Mouse (Mus musculus) adrenal gland, postnatal 36 days (tissue): ENCODE data around the gene Fntb. TPM values are rescaled to one million over a fixed set of nuclear protein-coding genes. Genes with fewer than 3 reads are reported as not detected.
A peak's percentile ranks its signal among the peaks of the same experiment; 100 is the strongest.

Experiments
- DNase-seq, 2 experiments: peaks; one replicate each; pipeline ENCODE4 v3.0.0; 2021; ENCODE audit warnings: mixed read lengths in 1 of 2
- long read RNA-seq, 2 experiments: library from polyadenylated mRNA; stranded (forward); transcript quantifications; one replicate each; pipeline ENCODE4 v2.0.0; 2021; ENCODE audit warnings: borderline sequencing depth in 2 of 2
- total RNA-seq, 2 experiments: library from RNA; stranded (reverse); gene quantifications; 2 replicates each; pipeline ENCODE4 v1.2.3; 2021

Fntb gene
- total RNA-seq: 10 to 100 TPM; 12.5 to 13.2 TPM
- long read RNA-seq, experiment 1, partial matches to known transcripts: 1 of 8 reads
- long read RNA-seq, experiment 1, other reads (novel, unspliced or antisense): 3 of 8 reads
- long read RNA-seq, experiment 2, partial matches to known transcripts: 1 of 4 reads
- long read RNA-seq, experiment 2, other reads (novel, unspliced or antisense): 0 of 4 reads

DNA sequence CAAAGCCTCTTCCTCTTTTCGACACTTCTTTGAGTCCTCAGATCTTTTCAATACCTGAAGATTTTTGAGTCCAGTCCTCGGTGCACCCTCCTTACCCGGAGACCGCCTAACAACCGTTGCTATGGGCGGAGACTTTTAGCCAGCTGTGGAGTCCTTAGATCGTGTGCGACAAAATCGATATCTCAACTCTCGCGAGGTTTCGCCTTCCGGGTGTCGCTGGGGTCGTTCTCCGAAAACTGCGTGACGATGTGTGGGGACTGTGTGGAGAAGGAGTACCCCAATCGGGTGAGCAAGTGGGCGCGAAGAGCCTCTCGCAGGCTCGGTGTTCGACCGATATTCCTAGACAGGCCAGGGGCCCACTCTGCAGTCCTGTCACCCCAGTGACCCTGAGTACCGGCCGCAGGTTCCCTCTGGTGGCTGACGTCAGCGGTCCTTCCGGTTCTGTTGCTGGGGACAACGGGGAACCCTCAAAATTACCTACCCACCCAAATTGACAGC, at the start of gene Fntb, which contains the start of gene Churc1:
Fntb (plus strand) TSS at position 236 of the 498 bp plus-strand sequence.
Churc1 (plus strand) TSS at position 185 of the 498 bp plus-strand sequence.
- DNase-seq: peak; percentile 92 to 94

GRCm38 (mm10) chr12:76718384-76718783, 47.0 kb upstream of the Fntb start:
- no peak for DNase-seq

DNA sequence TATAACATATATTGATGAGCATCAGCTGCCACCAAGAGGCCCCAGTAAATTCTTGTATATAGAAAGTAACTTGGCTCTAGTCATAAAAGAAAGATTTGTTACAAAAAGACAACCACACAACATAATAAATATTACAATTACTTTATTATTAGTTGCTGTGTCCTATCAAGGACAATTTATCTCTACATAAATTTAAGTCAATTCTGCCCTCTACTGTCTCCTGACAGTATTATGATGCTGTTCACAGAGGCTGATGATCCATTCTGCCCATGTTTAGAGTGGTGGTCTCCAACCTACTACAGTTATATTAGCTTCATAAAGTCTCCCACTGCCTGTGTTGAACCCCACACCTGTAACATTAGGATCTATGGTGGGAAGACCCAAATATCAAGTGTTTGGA, 44.8 kb upstream of the Fntb start:
- no peak for DNase-seq

DNA sequence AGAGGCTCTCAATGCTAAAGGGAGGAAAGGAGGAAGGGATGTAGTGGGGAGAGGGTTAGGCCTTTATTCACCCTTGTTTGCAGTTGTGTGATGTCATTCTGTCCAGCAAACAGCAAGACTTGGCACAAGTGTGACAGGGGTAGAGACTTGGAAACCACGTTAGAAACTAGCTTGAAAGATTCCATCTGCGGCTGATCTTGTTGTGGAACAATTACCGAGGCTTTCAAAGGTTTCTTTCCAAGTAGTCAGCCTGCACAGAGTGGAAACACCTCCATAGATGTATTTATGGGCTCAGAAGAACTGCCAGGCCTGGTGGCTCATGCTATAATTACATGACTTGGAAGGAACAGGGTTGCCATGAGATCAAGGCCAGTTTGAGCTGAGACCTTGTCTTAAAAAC, 43.4 kb upstream of the Fntb start:
- DNase-seq: peak; percentile 5 to 28

GRCm38 (mm10) chr12:76727955-76728354, 37.4 kb upstream of the Fntb start:
- DNase-seq: no peak

GRCm38 (mm10) chr12:76750866-76751459, 14.4 kb upstream of the Fntb start:
- DNase-seq: no peak

DNA sequence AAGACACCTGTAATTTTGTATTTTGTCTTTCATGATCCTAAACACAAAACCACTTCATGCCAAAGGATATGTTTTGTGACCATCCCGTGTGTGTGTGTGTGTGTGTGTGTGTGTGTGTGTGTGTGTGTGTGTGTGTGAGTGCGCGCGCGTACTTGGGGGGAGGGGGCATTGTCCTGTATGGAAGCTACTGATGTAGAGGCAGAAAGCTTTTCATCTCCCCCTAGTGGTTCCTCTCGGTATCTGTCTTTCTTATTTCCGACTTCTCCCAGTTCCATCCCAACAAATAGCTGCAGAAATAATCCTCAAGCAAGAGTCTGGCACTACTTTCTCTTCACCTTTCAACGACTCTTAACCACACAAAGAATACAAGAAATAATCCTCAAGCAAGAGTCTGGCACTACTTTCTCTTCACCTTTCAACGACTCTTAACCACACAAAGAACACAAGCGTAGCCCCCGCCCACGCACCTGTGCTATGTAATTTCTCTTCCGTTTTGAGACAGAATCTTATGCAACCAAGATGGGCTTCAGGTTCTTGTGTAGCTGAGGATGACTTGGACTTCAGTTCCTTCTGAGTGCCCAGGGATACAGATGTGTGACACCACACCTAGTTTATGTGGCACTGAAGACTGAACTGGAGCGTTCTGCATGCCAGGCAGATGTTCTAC, 12.6 kb upstream of the Fntb start:
- DNase-seq: peak in 1 of 2 experiments; percentile 49

GRCm38 (mm10) chr12:76765901-76766630, 677 bp downstream of the Fntb start:
- DNase-seq: peak in 1 of 2 experiments; percentile 8

DNA sequence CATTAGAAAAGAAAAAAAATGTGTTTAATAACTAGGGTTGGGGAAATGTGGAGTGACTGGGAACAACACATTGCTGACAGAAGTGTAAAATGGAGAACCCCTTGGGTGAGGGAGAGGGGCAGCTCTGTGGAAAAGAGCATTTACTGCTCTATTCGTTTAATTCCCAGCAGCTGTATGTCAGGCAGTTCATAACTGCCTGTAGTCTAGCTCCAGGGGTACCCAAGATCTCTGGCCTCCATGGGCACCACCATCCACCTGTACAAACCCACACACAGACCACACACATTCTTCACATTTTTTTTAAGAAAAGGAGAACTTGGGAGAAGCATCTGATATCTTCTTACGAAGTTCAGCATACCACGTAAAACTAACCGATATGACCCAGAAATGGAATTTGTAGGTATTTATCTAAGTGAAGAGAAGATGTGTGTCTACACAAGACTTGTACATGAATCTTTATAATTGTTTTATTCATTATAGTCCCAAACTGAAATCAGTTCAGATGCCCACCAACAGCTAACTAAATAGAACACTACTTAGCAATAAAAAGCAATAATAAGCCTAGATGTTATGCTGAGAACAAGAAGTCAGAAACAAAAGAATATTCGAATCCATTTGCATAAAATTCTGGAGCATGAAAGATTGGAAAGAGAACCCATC, 5.6 kb downstream of the Fntb start:
- no peak for DNase-seq

DNA sequence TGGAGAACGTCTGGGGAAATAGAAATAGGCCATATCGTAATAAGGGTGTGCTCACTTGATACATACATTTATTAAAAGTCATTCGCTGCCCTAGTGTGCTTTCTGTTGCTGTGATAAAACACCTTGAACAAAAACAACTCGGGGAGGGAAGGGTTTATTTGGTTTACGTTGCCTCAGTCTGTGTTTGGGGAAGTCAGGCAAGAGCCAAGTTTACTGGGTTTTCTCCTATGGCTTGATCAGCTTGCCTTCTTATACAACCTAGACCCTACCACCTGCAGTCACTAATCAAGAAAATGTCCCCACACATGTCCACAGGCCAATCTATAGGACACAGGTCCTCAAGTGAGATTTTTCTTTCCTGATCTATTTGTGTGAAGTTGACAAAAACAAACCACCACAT, 6.2 kb downstream of the Fntb start:
- DNase-seq: no peak

- DNase-seq: no peak
These were observed 9.3 kb downstream of the Fntb start for GRCm38 (mm10) chr12:76774652-76775051.

DNA sequence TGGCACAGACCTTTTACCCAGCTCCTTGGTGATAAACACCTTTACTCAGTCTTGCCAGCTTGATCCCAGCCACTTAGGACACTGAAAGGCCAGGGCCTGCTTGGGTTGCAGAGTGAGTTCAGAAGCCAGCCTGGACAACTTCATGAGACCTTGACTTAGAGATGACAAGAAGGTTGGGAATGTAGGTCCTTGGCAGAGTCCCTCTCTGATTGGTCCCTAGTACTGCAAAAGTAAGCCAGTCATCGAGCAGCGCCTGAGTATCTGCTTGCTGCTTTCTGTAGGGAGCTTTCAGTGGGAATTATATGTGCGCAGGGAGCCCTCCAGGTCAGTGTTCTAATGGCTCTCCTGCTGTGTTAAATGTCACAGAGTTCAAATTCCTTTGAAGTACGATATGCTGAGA, 9.7 kb downstream of the Fntb start:
- peak; percentile 28 for DNase-seq

DNA sequence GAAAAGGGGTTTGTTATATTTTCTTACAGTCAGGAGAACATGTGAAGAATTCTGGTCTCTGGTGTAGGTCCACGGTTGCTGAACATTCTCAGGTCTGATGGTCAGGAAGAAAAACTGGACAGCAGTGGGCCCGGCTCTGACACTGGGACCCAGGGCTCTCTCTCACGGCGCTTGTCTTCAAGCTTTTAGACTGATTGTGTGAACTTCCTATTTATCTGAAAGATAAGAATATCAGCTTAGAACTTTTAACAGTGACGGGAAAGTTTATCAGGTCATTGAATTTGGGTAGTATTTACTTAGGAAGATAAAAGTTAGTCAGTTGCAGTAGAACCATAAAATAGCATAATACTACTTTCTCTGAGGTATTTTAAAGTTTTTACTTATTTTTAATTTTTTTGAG, 11.5 kb downstream of the Fntb start:
- no peak for DNase-seq

DNA sequence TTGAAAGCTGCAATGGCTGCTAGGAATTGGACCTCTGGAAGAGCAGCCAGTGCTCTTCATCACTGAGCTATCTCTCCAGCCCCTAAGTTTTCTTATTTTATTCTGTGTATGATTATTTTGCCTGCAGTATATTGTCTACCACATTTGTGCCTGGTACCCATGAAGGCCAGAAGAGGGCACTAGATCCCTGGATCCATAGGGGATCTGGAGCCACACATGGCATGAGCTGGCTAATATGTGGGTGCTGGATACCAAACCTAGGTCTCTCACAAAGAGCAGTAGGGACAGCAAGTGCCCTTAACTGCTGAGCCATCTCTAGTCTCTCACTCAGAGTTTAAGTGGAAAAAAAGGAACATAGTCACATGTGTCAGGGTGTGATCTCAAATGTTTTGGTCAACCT, 12.5 kb downstream of the Fntb start:
- DNase-seq: no peak

- no peak for DNase-seq
These were observed 13.1 kb downstream of the Fntb start for GRCm38 (mm10) chr12:76778305-76779083.

GRCm38 (mm10) chr12:76779951-76780350, 14.6 kb downstream of the Fntb start:
- DNase-seq: no peak

GRCm38 (mm10) chr12:76780639-76781468, 15.5 kb downstream of the Fntb start:
- no peak for DNase-seq

- peak; percentile 42 to 51 for DNase-seq
These were observed 18.7 kb downstream of the Fntb start for GRCm38 (mm10) chr12:76784056-76784619.

GRCm38 (mm10) chr12:76790446-76791084, 25.2 kb downstream of the Fntb start:
- DNase-seq: no peak
